Mouse (Mus musculus) ES-Bruce4 (cell line): ENCODE data around the gene Gm10277.

Experiments used
- CTCF ChIP-seq: IDR thresholded peaks from one replicate; pipeline ENCODE4 v1.8.1; 2011; ENCODE audit warnings: low read depth, low read length
- EP300 ChIP-seq: IDR thresholded peaks from 2 replicates; pipeline ENCODE4 v1.6.1; 2011; ENCODE audit warnings: low read depth, low read length; ENCODE audit not compliant: insufficient read depth
- POLR2A ChIP-seq: IDR thresholded peaks from one replicate; pipeline ENCODE4 v1.8.1; 2011; ENCODE audit warnings: low read length; ENCODE audit not compliant: insufficient read depth

GRCm38 (mm10) chr11:77738555-77738954 is 49.0 kb downstream of the Gm10277 start:
- TF ChIP-seq POLR2A (no peak), CTCF (no peak), EP300 (peak; percentile 96)
